Mouse (Mus musculus) heart, postnatal 25 days (tissue): ENCODE data around the gene Gm12355. TPM values are rescaled to one million over a fixed set of nuclear protein-coding genes. Genes with fewer than 3 reads are reported as not detected.

Source experiments
- DNase-seq: peaks from one replicate; pipeline ENCODE4 v3.0.0; 2022; ENCODE audit warnings: low spot score
- intact Hi-C: fragments of 180-260 bp; cut with DNase I; formaldehyde crosslinking; loops from one replicate; pipeline ENCODE4 v1.15.1; 2025
- total RNA-seq, 2 experiments: library from RNA; stranded (reverse); gene quantifications; 2 replicates each; pipeline ENCODE4 v1.2.3; 2021

The Gm12355 gene
- total RNA-seq, 2 experiments from 2014 or later = 7.2 to 7.7 TPM

GRCm38 (mm10) chr11:98584146-98584545 lies 41.3 kb downstream of the Gm12355 start:
- intact Hi-C loops = no loop called here
- DNase-seq = no peak

GRCm38 (mm10) chr11:98583571-98583970 lies 41.9 kb downstream of the Gm12355 start:
- no peak for DNase-seq
- intact Hi-C loops = no loop called here

GRCm38 (mm10) chr11:98583265-98583552 lies 42.3 kb downstream of the Gm12355 start:
- intact Hi-C loops = no loop called here
- no peak for DNase-seq

- no peak for DNase-seq
- intact Hi-C loops = no loop called here
These were observed 42.8 kb downstream of the Gm12355 start for GRCm38 (mm10) chr11:98582551-98583264.

GRCm38 (mm10) chr11:98582030-98582388 lies 43.5 kb downstream of the Gm12355 start:
- DNase-seq = no peak
- intact Hi-C loops = no loop called here

- DNase-seq = no peak
These were observed 44.0 kb downstream of the Gm12355 start for GRCm38 (mm10) chr11:98581286-98582029.

GRCm38 (mm10) chr11:98580301-98581121 lies 45.0 kb downstream of the Gm12355 start:
- DNase-seq = no peak
- intact Hi-C loops = no loop called here

More at GRCm38 (mm10) chr11:98581286-98582029, 44.0 kb downstream of the Gm12355 start:
- intact Hi-C loops = no loop called here

GRCm38 (mm10) chr11:98577776-98578175 lies 47.7 kb downstream of the Gm12355 start:
- no peak for DNase-seq
- intact Hi-C loops = no loop called here

Other genes starting within 250 kb of the Gm12355 start
- 1,000 to 10,000 TPM; 1,084 to 2,520 TPM for gene Tcap, start 241.8 kb downstream of the Gm12355 start, total RNA-seq
- 1 to 10 TPM; 1.3 to 1.7 TPM for gene Pnmt, start 239.2 kb downstream of the Gm12355 start, total RNA-seq
- 1 to 10 TPM; 8.4 to 9.3 TPM for gene Pgap3, start 225.2 kb downstream of the Gm12355 start, total RNA-seq
- gene Erbb2, start 213.2 kb downstream of the Gm12355 start, total RNA-seq = 1 to 10 TPM; 7.7 to 9.2 TPM
- 10 to 100 TPM; 49.0 to 54.6 TPM for gene Mien1, start 186.7 kb downstream of the Gm12355 start, total RNA-seq
- not detected for gene Grb7, start 179.3 kb downstream of the Gm12355 start, total RNA-seq
- under 1 TPM; 0.44 to 0.61 TPM for gene Ikzf3, start 79.6 kb downstream of the Gm12355 start, total RNA-seq
- gene Zpbp2, start 74.6 kb downstream of the Gm12355 start, total RNA-seq = not detected
- gene Ormdl3, start 38.3 kb downstream of the Gm12355 start, total RNA-seq = 10 to 100 TPM; 35.6 to 37.8 TPM
- gene Lrrc3c, start 27.4 kb downstream of the Gm12355 start, total RNA-seq = not detected
- 1 to 10 TPM; 2.7 to 3.3 TPM for gene Gsdma3, start 699 bp upstream of the Gm12355 start, total RNA-seq
- gene Gsdma2, start 21.1 kb upstream of the Gm12355 start, total RNA-seq = under 1 TPM in 1 of 2 experiments, not detected in 1; 0.31 TPM
- not detected for gene Gsdma, start 38.7 kb upstream of the Gm12355 start, total RNA-seq
- gene Psmd3, start 56.9 kb upstream of the Gm12355 start, total RNA-seq = 100 to 1,000 TPM in 1 of 2 experiments, 10 to 100 TPM in 1; 98.7 to 104 TPM
- gene Csf3, start 75.6 kb upstream of the Gm12355 start, total RNA-seq = not detected
- gene Med24, start 103.8 kb upstream of the Gm12355 start, total RNA-seq = 10 to 100 TPM; 45.2 to 48.8 TPM
- 100 to 1,000 TPM; 102 to 117 TPM for gene Thra, start 115.0 kb upstream of the Gm12355 start, total RNA-seq
- gene Nr1d1, start 149.7 kb upstream of the Gm12355 start, total RNA-seq = 100 to 1,000 TPM in 1 of 2 experiments, 10 to 100 TPM in 1; 61.2 to 129 TPM
- gene Msl1, start 169.9 kb upstream of the Gm12355 start, total RNA-seq = 10 to 100 TPM; 73.0 to 78.1 TPM
- gene Casc3, start 179.2 kb upstream of the Gm12355 start, total RNA-seq = 10 to 100 TPM; 22.4 to 25.5 TPM
- under 1 TPM; 0.60 to 0.78 TPM for gene Rapgefl1, start 211.1 kb upstream of the Gm12355 start, total RNA-seq
- gene Wipf2, start 238.0 kb upstream of the Gm12355 start, total RNA-seq = 10 to 100 TPM in 1 of 2 experiments, 1 to 10 TPM in 1; 7.8 to 11.2 TPM